Mouse (Mus musculus): Measurements from ENCODE around the gene Sh2d1a.

DNA sequence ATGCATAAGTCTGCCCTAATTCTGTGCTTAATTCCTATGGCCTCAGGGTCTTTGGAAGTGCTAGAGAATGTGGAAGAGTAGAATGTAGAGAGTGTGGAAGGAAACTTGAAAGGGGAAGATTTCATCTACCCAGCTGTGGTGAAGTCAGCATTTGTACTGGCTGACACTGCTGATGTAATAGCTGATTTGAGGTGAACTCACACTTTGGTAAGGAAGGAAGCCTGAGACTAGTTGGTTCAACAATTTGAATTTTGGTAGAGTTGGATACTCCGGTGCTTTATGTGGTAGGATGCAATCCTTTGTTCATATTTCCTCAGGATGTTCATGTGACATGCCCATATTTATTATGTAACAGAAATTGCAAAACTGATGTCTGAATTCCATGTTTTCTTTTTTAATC is 49.3 kb upstream of the Sh2d1a start:
- TF ChIP-seq MYOG (IDR thresholded peaks at IDR 0.05; ENCODE audit: control insufficient read depth in 1 of 3, insufficient read depth in 1 of 3, insufficient read length in 2 of 3, low read depth in 2 of 3) = no peak
- TF ChIP-seq POLR2A (IDR thresholded peaks at IDR 0.05; ENCODE audit: insufficient read length, low read depth) = no peak
- TF ChIP-seq MAX (IDR thresholded peaks at IDR 0.05; ENCODE audit: low read depth) = no peak
- no peak for TF ChIP-seq USF1 (IDR thresholded peaks at IDR 0.05; ENCODE audit: low read depth)
- TF ChIP-seq REST (IDR thresholded peaks at IDR 0.05; ENCODE audit: insufficient read depth, insufficient read length) = no peak
- TF ChIP-seq SRF (IDR thresholded peaks at IDR 0.05; ENCODE audit: control insufficient read depth, insufficient read length, low read depth) = no peak
- no peak for TF ChIP-seq TCF12 (IDR thresholded peaks at IDR 0.05; ENCODE audit: insufficient read depth, poor library complexity, severe bottlenecking)
- no peak for TF ChIP-seq POLR2AphosphoS2 (IDR thresholded peaks at IDR 0.05; ENCODE audit: insufficient read length, low read depth)
- TF ChIP-seq E2F4 (IDR thresholded peaks at IDR 0.05; ENCODE audit: insufficient read depth) = no peak
- TF ChIP-seq MYOD1 (IDR thresholded peaks at IDR 0.05; ENCODE audit: control insufficient read depth in 1 of 3, insufficient read length in 2 of 3, low read depth in 2 of 3) = no peak
